Mouse (Mus musculus) lung, embryonic 14.5 days (tissue): ENCODE results near the gene Wdr76. TPM values are rescaled to one million over a fixed set of nuclear protein-coding genes. Genes with fewer than 3 reads are reported as not detected.
"Not testable (repeated sequence)": the region's sequence is repeated elsewhere in the genome, so short reads cannot be mapped to it uniquely, and the experiment has no call there.

ENCODE experiments used
- ATAC-seq: fragments of 200-750 bp; cut with Nextera tagmentation; 2 replicates; pipeline ENCODE4 v1.8.0; 2017; ENCODE audit warnings: mild to moderate bottlenecking, moderate TSS enrichment, moderate library complexity; ENCODE audit not compliant: insufficient read depth
- DNase-seq: peaks from one replicate; pipeline ENCODE4 v3.0.0-alpha.2; 2015
- H3K27ac ChIP-seq: fragments of 300-500 bp; sonication (generic); 2 replicates; pipeline ENCODE4 v1.5.1; 2014; ENCODE audit warnings: low read depth, mild to moderate bottlenecking, moderate library complexity
- H3K27me3 ChIP-seq: fragments of 300-500 bp; sonication (generic); 2 replicates; pipeline ENCODE4 v1.6.1; 2014; ENCODE audit warnings: low read length, control low read depth; ENCODE audit not compliant: insufficient read depth
- H3K36me3 ChIP-seq: fragments of 300-500 bp; sonication (generic); 2 replicates; pipeline ENCODE4 v1.6.1; 2014; ENCODE audit warnings: control low read depth; ENCODE audit not compliant: insufficient read depth
- H3K4me1 ChIP-seq: fragments of 300-500 bp; sonication (generic); 2 replicates; pipeline ENCODE4 v1.6.1; 2014; ENCODE audit warnings: antibody characterized with exemption, control low read depth; ENCODE audit not compliant: insufficient read depth
- H3K4me2 ChIP-seq: fragments of 300-500 bp; sonication (generic); 2 replicates; pipeline ENCODE4 v1.6.1; 2014; ENCODE audit warnings: mild to moderate bottlenecking
- H3K4me3 ChIP-seq: fragments of 300-500 bp; sonication (generic); 2 replicates; pipeline ENCODE4 v1.5.1; 2014; ENCODE audit warnings: low read depth, low read length
- H3K9ac ChIP-seq: fragments of 300-500 bp; sonication (generic); 2 replicates; pipeline ENCODE4 v1.6.1; 2014
- H3K9me3 ChIP-seq: fragments of 300-500 bp; sonication (generic); 2 replicates; pipeline ENCODE4 v1.6.1; 2016; ENCODE audit warnings: low read depth, low read length, control low read depth
- CTCF ChIP-seq: IDR thresholded peaks from 2 replicates; pipeline ENCODE4 v1.5.1; 2016; ENCODE audit warnings: antibody characterized with exemption, low read depth
- WGBS: fragments of 180-500 bp; shearing (Covaris S2); extraction: QIAGEN DNeasy Blood & Tissue Kit; methylation state at CpG from one replicate; pipeline ENCODE4 v1.1.7; 2014; 5-methylcytosine and 5-hydroxymethylcytosine counted together
- polyA plus RNA-seq: library from polyadenylated mRNA; unstranded; fragments of >200 nt; fragmentation: Nextera tagmentation; extraction: Ambion mirVana; gene quantifications from 2 replicates; pipeline ENCODE4 v1.2.1, GENCODE M21; 2014

Gene Wdr76
- polyA plus RNA-seq, 1 experiment from 2014 or later, result 10.2 TPM

DNA sequence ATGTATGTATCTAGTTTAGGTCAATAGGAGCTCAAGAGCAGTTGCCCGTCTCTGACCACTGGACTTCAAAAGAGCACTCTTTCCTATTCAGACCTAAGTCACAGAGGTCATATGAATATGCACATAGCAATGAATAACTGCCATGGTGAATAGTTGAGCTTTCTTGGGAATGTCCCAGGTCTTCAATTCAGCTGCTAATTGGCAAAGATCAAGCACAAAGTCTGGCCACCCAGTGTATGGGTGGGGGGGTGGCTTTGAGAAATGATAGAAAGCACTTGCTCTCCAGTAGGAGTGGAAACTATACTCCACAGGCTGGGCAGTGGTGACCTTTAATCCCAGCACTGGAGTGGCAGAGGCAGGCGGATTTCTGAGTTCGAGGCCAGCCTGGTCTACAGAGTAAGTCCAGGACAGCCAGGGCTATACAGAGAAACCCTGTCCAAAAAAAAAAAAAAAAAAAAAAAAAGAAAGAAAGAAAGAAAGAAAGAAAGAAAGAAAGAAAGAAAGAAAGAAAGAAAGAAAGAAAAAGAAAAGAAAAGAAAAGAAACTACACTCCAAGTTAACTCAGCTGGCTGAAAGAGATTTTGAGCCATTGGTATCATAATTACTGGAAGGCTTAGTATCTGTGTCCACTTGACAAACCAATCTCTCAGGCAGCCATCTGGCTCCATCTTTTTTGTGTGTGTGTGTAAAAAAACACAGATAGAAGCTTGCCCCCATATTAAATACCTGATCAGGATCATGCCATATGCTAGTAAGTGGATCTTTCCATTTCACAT lies 28.8 kb upstream of the Wdr76 start:
- no peak for TF ChIP-seq CTCF

DNA sequence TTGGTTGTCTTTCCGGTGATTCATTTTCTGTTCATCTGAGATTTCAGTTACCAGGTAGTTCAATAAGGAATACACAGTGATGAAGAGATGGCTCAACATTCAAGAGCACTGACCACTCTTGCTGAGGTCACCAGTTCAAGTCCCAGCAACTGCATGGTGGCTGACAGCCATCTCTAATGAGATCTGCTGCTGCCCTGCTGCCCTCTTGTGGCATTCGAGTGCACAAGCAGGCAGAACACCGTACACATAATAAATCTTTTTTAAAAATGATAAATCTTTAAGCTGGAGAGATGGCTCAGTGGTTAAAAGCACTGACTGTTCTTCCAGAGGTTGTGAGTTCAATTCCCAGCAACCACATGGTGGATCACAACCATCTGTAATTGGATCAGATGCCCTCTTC lies 26.0 kb upstream of the Wdr76 start:
- Histone ChIP-seq H3K9me3 (no peaks in the 10 kb centered on the region), H3K4me1 (no peaks in the 10 kb centered on the region), H3K27me3 (no peaks in the 10 kb centered on the region), H3K9ac (no peak overlapping the region), H3K36me3 (no peaks in the 10 kb centered on the region), H3K27ac (no peak overlapping the region), H3K4me2 (no peak overlapping the region), H3K4me3 (no peak overlapping the region)
- TF ChIP-seq CTCF, result peak; percentile 58
- DNase-seq, result peak; percentile 45
- no peak for ATAC-seq
- 53% methylated on average over 3 of the region's 3 CpGs for WGBS

More for the DNA sequence above, 28.8 kb upstream of the Wdr76 start:
- H3K9me3 ChIP-seq, result no peaks in the 10 kb centered on the region
- H3K4me3 ChIP-seq, result no peak overlapping the region
- no peaks in the 10 kb centered on the region for H3K36me3 ChIP-seq
- WGBS, result 86% methylated on average over 3 of the region's 3 CpGs
- no peaks in the 10 kb centered on the region for H3K27me3 ChIP-seq
- H3K9ac ChIP-seq, result no peak overlapping the region
- H3K4me1 ChIP-seq, result 0 out of 2 replicates have a peak, but pooled peaks cover 3% of the 10 kb centered on the region
- H3K27ac ChIP-seq, result no peak overlapping the region
- ATAC-seq (no peak), DNase-seq (no peak)
- H3K4me2 ChIP-seq, result no peak overlapping the region

DNA sequence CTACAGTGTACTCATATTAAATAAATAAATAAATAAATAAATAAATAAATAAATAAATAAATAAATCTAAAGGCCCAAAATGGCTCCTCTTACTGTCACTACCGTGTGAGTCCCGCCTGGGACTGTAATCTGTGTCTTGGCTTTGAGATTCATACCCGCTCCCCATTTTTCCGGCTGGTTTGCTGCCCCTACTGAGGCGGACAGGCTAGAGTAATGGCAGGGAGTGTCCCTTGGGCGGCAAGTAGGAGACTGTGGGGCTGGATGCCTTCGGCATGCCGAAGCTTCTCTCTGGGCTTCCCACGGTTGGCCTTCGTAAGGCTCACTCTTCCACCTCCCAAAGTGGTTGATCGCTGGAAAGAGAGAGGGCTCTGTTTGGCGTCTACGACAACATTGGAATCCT lies 25.6 kb upstream of the Wdr76 start:
- not testable (repeated sequence) for H3K4me2 ChIP-seq, H3K27ac ChIP-seq, ATAC-seq, H3K9ac ChIP-seq, DNase-seq, H3K4me1 ChIP-seq, H3K9me3 ChIP-seq, H3K4me3 ChIP-seq, H3K36me3 ChIP-seq, H3K27me3 ChIP-seq
- 80% methylated on average over 13 of the region's 13 CpGs for WGBS

DNA sequence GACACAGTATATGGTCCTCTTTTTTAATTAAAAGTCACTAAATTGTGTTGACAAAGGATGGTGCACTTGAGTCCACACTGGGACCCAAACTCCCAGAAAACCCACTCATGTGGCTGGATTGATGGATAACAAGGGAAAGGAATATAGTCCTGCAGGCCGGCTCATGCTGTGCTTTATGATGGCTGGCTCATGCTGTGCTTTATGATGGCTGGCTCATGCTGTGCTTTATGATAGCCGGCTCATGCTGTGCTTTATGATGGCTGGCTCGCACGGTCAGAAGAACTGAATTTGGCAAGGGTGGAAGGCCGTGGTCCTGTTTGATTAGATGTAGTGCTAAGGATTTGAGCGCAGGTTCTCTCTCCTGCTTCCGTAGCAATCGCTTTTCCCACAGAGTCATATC lies 22.9 kb upstream of the Wdr76 start:
- no peaks in the 10 kb centered on the region for H3K9me3 ChIP-seq
- H3K4me3 ChIP-seq, result no peak overlapping the region
- no peak for ATAC-seq
- no peaks in the 10 kb centered on the region for H3K27me3 ChIP-seq
- no peaks in the 10 kb centered on the region for H3K4me1 ChIP-seq
- no peaks in the 10 kb centered on the region for H3K36me3 ChIP-seq
- H3K4me2 ChIP-seq, result no peak overlapping the region
- no peak for TF ChIP-seq CTCF
- WGBS, result 73% methylated on average over 8 of the region's 8 CpGs
- DNase-seq, result no peak
- no peak overlapping the region for H3K9ac ChIP-seq
- H3K27ac ChIP-seq, result no peak overlapping the region

DNA sequence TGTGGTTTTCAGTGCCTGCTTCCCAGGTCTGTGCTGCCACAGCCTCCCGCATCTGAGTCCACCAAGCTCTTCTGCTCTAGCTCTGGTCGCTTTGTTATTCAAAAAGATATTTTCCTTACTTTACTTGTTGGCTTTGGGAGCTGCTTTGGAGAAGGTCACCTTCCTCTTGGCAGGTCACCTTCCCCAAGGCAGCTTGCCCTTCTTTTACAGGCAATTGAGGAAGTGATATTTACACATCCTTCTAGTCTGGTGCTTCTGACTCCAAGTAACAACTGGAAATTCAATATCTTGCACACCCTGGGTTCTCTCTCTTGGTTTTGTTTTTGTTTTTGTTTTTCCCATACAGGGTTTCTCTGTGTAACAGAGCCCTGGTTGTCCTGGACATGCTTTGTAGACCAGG lies 22.1 kb upstream of the Wdr76 start:
- H3K27ac ChIP-seq, ATAC-seq, DNase-seq, H3K4me2 ChIP-seq, H3K9me3 ChIP-seq, H3K4me3 ChIP-seq, H3K9ac ChIP-seq, H3K4me1 ChIP-seq, H3K36me3 ChIP-seq, H3K27me3 ChIP-seq: not testable (repeated sequence)
- 86% methylated on average over 1 of the region's 2 CpGs for WGBS

DNA sequence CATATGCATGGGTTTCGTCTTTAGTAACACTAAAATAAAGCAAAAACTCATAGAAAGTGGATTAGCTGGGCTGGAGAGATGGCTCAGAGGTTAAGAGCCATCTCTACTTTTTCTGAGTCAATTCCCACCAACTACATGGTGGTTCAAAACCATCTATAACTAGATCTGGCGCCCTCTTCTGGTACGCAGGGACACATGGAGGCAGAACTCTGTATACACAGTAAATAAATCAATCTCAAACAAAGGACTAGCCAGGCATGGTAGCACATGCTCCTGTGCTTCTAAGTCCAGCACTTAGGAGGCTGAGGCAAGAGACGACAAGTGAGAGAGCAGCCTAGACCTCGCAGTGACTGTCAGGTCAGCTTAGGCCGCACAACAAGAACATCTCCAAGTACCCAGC lies 5.0 kb upstream of the Wdr76 start:
- H3K4me3 ChIP-seq, H3K9ac ChIP-seq, ATAC-seq, DNase-seq, H3K9me3 ChIP-seq, H3K27me3 ChIP-seq, H3K4me1 ChIP-seq, H3K27ac ChIP-seq, H3K4me2 ChIP-seq, H3K36me3 ChIP-seq: not testable (repeated sequence)
- WGBS, result 75% methylated on average over 2 of the region's 6 CpGs

DNA sequence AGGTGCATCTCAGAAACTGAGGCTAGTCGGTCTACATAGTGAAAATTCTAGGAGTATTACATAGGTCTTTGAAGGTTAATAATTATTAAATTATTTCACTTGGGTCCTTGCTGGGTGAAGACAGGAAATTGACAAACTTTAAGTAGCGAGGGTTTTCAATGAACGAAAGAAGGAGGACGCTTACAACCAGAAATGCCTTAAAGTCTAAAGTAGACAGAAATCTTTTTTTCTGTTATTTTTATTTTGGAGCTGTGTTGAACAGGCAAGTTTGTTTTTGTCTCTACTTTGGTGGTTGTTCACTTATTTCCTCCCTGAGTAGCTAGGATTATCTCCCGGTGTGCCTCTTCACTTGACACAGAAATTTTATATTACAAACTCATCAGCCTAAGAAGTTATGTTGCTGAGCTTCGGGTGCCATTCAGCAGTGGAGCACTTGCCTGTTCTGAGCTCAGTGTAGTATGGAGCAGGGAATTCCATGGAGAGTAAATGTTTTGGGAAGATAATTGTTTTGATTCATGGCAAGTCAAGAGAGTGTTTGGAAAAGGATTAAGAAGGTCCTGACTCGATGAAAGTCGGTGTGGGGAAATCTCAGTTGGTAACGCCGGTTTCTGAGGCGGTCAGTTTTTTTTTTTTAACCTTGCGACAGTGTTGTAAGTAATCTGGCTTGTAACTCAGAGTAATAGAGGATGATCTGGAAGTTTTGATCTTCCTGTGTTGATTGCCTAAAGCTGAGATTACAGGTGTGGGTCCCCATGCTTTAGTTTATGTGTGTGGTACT lies 839 bp downstream of the Wdr76 start:
- DNase-seq, result no peak
- WGBS, result 3% methylated on average over 12 of the region's 12 CpGs
- TF ChIP-seq CTCF, result no peak

More for the DNA sequence above, 839 bp downstream of the Wdr76 start:
- peak overlapping the region; percentile 58 for H3K4me2 ChIP-seq
- H3K4me1 ChIP-seq, result no peaks in the 10 kb centered on the region
- H3K27me3 ChIP-seq, result no peaks in the 10 kb centered on the region
- H3K36me3 ChIP-seq, result peaks cover 18% of the 10 kb centered on the region
- peak overlapping the region; percentile 55 for H3K9ac ChIP-seq
- H3K27ac ChIP-seq, result no peak overlapping the region
- H3K9me3 ChIP-seq, result no peaks in the 10 kb centered on the region
- peak overlapping the region; percentile 55 for H3K4me3 ChIP-seq
- no peak for ATAC-seq
